Mouse (Mus musculus) G1E (cell line): ENCODE data around the gene Dlx6. TPM values are rescaled to one million over a fixed set of nuclear protein-coding genes. Genes with fewer than 3 reads are reported as not detected.

Experiments used
- ATAC-seq: 2 replicates; pipeline ENCODE4 v1.8.0; 2016; ENCODE audit warnings: mild to moderate bottlenecking; ENCODE audit not compliant: insufficient number of reproducible peaks, poor library complexity, low FRiP score, severe bottlenecking; ENCODE audit errors: extremely low read depth
- DNase-seq: peaks from one replicate; pipeline ENCODE4 v3.0.0; 2012; ENCODE audit warnings: low spot score
- H3K27me3 ChIP-seq: 2 replicates; pipeline ENCODE4 v1.6.1; 2012; ENCODE audit warnings: mild to moderate bottlenecking, low read length, inconsistent platforms; ENCODE audit not compliant: insufficient read depth
- H3K36me3 ChIP-seq: replicated peaks from 2 replicates; pipeline ENCODE3; 2012; ENCODE audit warnings: mild to moderate bottlenecking, inconsistent platforms
- H3K4me1 ChIP-seq: 2 replicates; pipeline ENCODE4 v1.6.1; 2012; ENCODE audit warnings: low read depth, low read length, inconsistent platforms, mixed read lengths; ENCODE audit not compliant: insufficient read depth
- H3K4me3 ChIP-seq: 2 replicates; pipeline ENCODE4 v1.5.1; 2012; ENCODE audit warnings: low read depth, mild to moderate bottlenecking, inconsistent platforms, low read length, moderate library complexity, mixed read lengths
- H3K9me3 ChIP-seq: replicated peaks from 2 replicates; pipeline ENCODE4 v1.6.1; 2012; ENCODE audit warnings: inconsistent platforms
- CTCF ChIP-seq: IDR thresholded peaks from 2 replicates; pipeline ENCODE4 v1.5.1; 2012; ENCODE audit warnings: low read depth, low read length, inconsistent platforms, mixed read lengths
- GATA1 ChIP-seq: IDR thresholded peaks from 2 replicates; pipeline ENCODE4 v1.6.1; 2012; ENCODE audit warnings: borderline replicate concordance, low read length, inconsistent platforms, mixed read lengths
- GATA2 ChIP-seq: IDR thresholded peaks from 2 replicates; pipeline ENCODE4 v1.6.1; 2012; ENCODE audit warnings: low read depth, low read length, inconsistent platforms, borderline replicate concordance
- POLR2AphosphoS5 ChIP-seq: IDR thresholded peaks from 2 replicates; pipeline ENCODE4 v1.6.1; 2012; ENCODE audit warnings: low read depth, low read length, inconsistent platforms; ENCODE audit not compliant: insufficient replicate concordance
- TAL1 ChIP-seq: conservative IDR thresholded peaks from 2 replicates; pipeline ENCODE4 v1.6.1; 2012; ENCODE audit warnings: low read depth, low read length, inconsistent platforms, mixed read lengths
- polyA plus RNA-seq: library from polyadenylated mRNA; stranded (reverse); fragments of >175 nt; gene quantifications from 2 replicates; pipeline ENCODE4 v1.2.3, GENCODE M21; 2012
- total RNA-seq, 2 experiments: library from RNA; stranded (forward) in 1 of 2; stranded (reverse) in 1 of 2; fragments of 200-1000 nt in 1 of 2; fragments of >200 nt in 1 of 2; fragmentation: Nextera tagmentation in 1 of 2; gene quantifications; 2 replicates each; pipeline ENCODE4 v1.2.3; 2014 to 2017

The Dlx6 gene
- total and polyA plus RNA-seq, 3 experiments, result 1.1 TPM; not detected in 2

- H3K4me1 ChIP-seq, result no peaks in the 10 kb centered on the region
- no peak overlapping the region for H3K4me3 ChIP-seq
- no peak for ATAC-seq
- H3K36me3 ChIP-seq, result no peaks in the 10 kb centered on the region
- DNase-seq, result no peak
- peaks cover 30% of the 10 kb centered on the region for H3K27me3 ChIP-seq
- no peak for TF ChIP-seq GATA1
- H3K9me3 ChIP-seq, result no peaks in the 10 kb centered on the region
Measured at GRCm38 (mm10) chr6:6854176-6854575, 9.0 kb upstream of the Dlx6 start.

GRCm38 (mm10) chr6:6854902-6855745 lies 8.0 kb upstream of the Dlx6 start:
- Histone ChIP-seq H3K9me3 (no peaks in the 10 kb centered on the region), H3K4me1 (no peaks in the 10 kb centered on the region), H3K27me3 (peaks cover 38% of the 10 kb centered on the region), H3K36me3 (no peaks in the 10 kb centered on the region), H3K4me3 (no peak overlapping the region)
- DNase-seq (no peak), ATAC-seq (no peak)
- TF ChIP-seq POLR2AphosphoS5, result no peak
- no peak for TF ChIP-seq CTCF
- no peak for TF ChIP-seq GATA2
- no peak for TF ChIP-seq TAL1
- no peak for TF ChIP-seq GATA1

- Histone ChIP-seq H3K9me3 (no peaks in the 10 kb centered on the region), H3K27me3 (peaks cover 40% of the 10 kb centered on the region), H3K4me3 (no peak overlapping the region), H3K4me1 (0 out of 2 replicates have a peak, but pooled peaks cover 4% of the 10 kb centered on the region), H3K36me3 (no peaks in the 10 kb centered on the region)
- TF ChIP-seq POLR2AphosphoS5 (no peak), GATA1 (no peak), TAL1 (no peak), GATA2 (no peak), CTCF (no peak)
- ATAC-seq, result no peak
- no peak for DNase-seq
Measured at GRCm38 (mm10) chr6:6855746-6856185, 7.4 kb upstream of the Dlx6 start.

GRCm38 (mm10) chr6:6856316-6856715 lies 6.8 kb upstream of the Dlx6 start:
- peaks cover 45% of the 10 kb centered on the region for H3K27me3 ChIP-seq
- TF ChIP-seq TAL1 (no peak), GATA1 (no peak), GATA2 (no peak), POLR2AphosphoS5 (no peak), CTCF (no peak)
- H3K9me3 ChIP-seq, result no peaks in the 10 kb centered on the region
- DNase-seq (no peak), ATAC-seq (no peak)
- H3K4me3 ChIP-seq, result no peak overlapping the region
- no peaks in the 10 kb centered on the region for H3K36me3 ChIP-seq
- 0 out of 2 replicates have a peak, but pooled peaks cover 4% of the 10 kb centered on the region for H3K4me1 ChIP-seq

GRCm38 (mm10) chr6:6856881-6857280 lies 6.3 kb upstream of the Dlx6 start:
- ATAC-seq, result no peak
- no peak for DNase-seq

GRCm38 (mm10) chr6:6857766-6858165 lies 5.4 kb upstream of the Dlx6 start:
- Histone ChIP-seq H3K4me3 (no peak overlapping the region), H3K4me1 (0 out of 2 replicates have a peak, but pooled peaks cover 4% of the 10 kb centered on the region), H3K36me3 (no peaks in the 10 kb centered on the region), H3K27me3 (peaks cover 50% of the 10 kb centered on the region), H3K9me3 (no peaks in the 10 kb centered on the region)
- DNase-seq, result no peak
- TF ChIP-seq GATA2 (no peak), POLR2AphosphoS5 (no peak), GATA1 (no peak)
- ATAC-seq, result no peak

More at GRCm38 (mm10) chr6:6856881-6857280, 6.3 kb upstream of the Dlx6 start:
- Histone ChIP-seq H3K27me3 (peaks cover 47% of the 10 kb centered on the region), H3K4me3 (no peak overlapping the region), H3K4me1 (0 out of 2 replicates have a peak, but pooled peaks cover 4% of the 10 kb centered on the region), H3K36me3 (no peaks in the 10 kb centered on the region), H3K9me3 (no peaks in the 10 kb centered on the region)
- TF ChIP-seq GATA1 (no peak), POLR2AphosphoS5 (no peak), TAL1 (no peak), GATA2 (no peak), CTCF (no peak)
